Mouse (Mus musculus): ENCODE measurements around the gene Prkcd.

DNA sequence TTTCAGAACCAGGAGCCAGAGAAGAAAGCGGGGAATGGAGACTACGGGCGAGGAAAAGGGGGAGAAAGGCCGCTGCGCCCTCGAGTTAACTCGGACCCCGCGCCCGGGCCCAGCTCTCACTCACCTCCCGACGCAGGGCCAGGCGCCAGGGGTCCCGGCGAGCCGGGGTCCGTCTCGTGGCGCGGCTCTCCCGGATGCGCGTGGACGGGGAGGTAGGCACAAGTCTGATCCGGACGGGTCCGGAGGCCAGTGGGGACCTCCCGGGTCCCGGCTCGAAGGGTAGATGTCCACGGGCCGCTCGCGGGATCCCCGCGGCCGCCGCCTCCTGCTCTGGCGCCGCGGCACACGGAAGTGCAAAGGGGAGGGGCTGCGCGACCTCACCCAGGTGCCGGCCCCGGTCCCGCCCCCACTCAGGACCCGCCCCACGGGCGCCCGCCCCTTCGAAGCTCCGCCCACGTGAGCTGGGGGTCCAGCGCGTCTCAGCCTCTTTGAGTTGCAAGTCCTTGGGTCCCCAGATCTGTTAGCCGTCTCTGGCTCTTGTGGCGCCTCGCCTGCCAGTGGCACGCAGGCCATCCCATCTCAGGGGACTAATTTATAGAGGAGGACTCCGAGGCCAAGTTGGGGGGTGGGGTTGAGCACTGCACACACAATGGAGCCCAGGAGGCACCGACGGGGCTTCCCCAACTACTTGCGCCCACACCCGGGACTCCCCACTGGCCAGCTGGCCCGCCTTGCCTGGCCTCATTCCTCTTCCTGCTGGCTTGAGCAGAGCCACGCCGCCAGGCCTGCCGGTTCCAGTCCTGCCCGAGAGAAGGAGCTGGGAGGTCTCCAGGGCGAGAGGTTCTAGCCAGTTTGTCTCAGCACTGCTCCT lies at the start of gene Prkcd:
- TF ChIP-seq CTCF (IDR thresholded peaks at IDR 0.05; ENCODE audit: borderline replicate concordance, extremely low read depth, insufficient read depth, insufficient read length) (no peak), POLR2A (IDR thresholded peaks at IDR 0.05; ENCODE audit: borderline replicate concordance, extremely low read depth, insufficient read depth, insufficient read length, poor library complexity, severe bottlenecking) (no peak)

Measured in brain, embryonic 14.5 days (tissue).